Mouse (Mus musculus): ENCODE measurements around the gene Taf4. TPM values are rescaled to one million over a fixed set of nuclear protein-coding genes. Genes with fewer than 3 reads are reported as not detected.

Taf4 gene
- polyA plus RNA-seq, 1 experiment from 2014 or later: 1.6 TPM

DNA sequence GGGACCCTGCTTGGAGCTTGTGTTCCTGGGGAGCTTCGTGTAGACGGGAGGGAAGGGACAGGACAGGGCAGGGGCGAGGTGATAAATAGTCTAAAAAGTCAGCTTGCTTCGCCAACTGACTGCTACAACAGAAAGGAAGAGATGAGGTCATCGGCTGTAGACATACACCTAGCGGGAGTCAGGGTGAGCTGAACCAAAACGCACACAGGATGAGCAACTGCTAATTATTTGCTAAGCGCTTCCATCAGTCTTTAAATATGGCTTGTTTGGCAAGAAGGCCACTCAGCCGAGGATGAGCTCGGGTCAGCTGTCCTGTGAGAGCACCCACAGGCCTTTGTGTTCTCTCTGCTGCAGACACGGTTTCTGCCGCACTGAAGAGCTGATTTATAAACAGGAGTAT is 63.5 kb downstream of the Taf4 start:
- H3K9ac ChIP-seq (ENCODE audit: low read depth, low read length): no peak overlapping the region
- H3K4me3 ChIP-seq (ENCODE audit: low read depth, low read length): no peak overlapping the region
- ATAC-seq (ENCODE audit: low read depth): no peak
- H3K27me3 ChIP-seq (ENCODE audit: control insufficient read depth, insufficient read depth, low read depth, low read length): no peaks in the 10 kb centered on the region
- H3K4me1 ChIP-seq (ENCODE audit: control insufficient read depth, low read depth, low read length): no peaks in the 10 kb centered on the region
- H3K4me2 ChIP-seq (ENCODE audit: low read depth, low read length): no peak overlapping the region
- H3K9me3 ChIP-seq (replicated peaks; ENCODE audit: control insufficient read depth, low read length): no peaks in the 10 kb centered on the region
- no peak overlapping the region for H3K27ac ChIP-seq (ENCODE audit: low read length)
- WGBS (ENCODE audit: insufficient replicate concordance): 74% methylated on average over 12 of the region's 12 CpGs
- peaks cover 27% of the 10 kb centered on the region for H3K36me3 ChIP-seq (ENCODE audit: control insufficient read depth, insufficient read depth)

DNA sequence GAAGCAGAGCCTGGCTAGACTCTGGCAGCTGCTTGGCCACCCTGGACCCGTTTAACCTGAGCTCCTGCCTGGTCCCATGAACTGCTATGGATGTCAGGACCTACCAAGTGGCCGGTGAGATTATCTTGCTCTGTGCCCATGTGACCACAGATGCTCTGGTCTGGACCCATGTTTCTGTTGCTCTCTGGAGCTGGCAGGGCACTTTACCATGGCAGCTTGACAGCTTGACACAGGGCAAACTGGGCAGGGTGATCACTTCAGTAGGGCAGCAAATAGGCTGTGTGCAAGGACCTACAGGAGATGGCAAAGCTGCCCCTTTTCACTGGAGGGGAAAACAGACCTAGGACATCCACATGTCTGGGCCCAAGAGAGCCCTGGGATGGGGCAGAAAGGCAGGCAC is 79.5 kb downstream of the Taf4 start:
- H3K27me3 ChIP-seq (ENCODE audit: control insufficient read depth, insufficient read depth, low read depth, low read length): no peaks in the 10 kb centered on the region
- no peak overlapping the region for H3K9ac ChIP-seq (ENCODE audit: low read depth, low read length)
- no peak for ATAC-seq (ENCODE audit: low read depth)
- H3K9me3 ChIP-seq (replicated peaks; ENCODE audit: control insufficient read depth, low read length): no peaks in the 10 kb centered on the region
- H3K4me2 ChIP-seq (ENCODE audit: low read depth, low read length): no peak overlapping the region
- no peaks in the 10 kb centered on the region for H3K4me1 ChIP-seq (ENCODE audit: control insufficient read depth, low read depth, low read length)
- H3K27ac ChIP-seq (ENCODE audit: low read length): no peak overlapping the region
- no peak overlapping the region for H3K4me3 ChIP-seq (ENCODE audit: low read depth, low read length)
- H3K36me3 ChIP-seq (ENCODE audit: control insufficient read depth, insufficient read depth): no peaks in the 10 kb centered on the region
- 66% methylated on average over 2 of the region's 2 CpGs for WGBS (ENCODE audit: insufficient replicate concordance)

DNA sequence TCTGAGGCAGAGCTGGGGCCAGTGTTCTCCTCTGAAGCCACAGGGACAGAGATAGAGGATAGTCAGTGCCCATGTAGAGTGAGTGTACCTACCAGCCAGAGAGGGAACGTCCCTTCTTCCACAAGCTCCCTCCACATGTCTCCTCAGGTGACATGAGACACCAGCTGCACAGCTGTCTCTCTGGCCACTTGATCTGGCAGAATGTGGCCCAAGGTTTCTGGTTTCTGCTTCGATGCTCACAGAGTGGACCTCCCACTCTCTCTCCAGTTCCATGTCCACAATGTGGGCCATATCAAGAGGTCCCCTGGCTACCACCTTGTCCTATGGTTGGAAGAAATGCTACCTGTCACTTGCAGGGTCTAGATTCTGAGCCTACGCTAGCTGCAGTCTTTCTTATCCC is 85.4 kb downstream of the Taf4 start:
- Histone ChIP-seq H3K9ac (ENCODE audit: low read depth, low read length) (no peak overlapping the region), H3K4me3 (ENCODE audit: low read depth, low read length) (no peak overlapping the region), H3K27ac (ENCODE audit: low read length) (no peak overlapping the region), H3K4me1 (ENCODE audit: control insufficient read depth, low read depth, low read length) (no peaks in the 10 kb centered on the region), H3K36me3 (ENCODE audit: control insufficient read depth, insufficient read depth) (no peaks in the 10 kb centered on the region), H3K4me2 (ENCODE audit: low read depth, low read length) (no peak overlapping the region), H3K9me3 (replicated peaks; ENCODE audit: control insufficient read depth, low read length) (no peaks in the 10 kb centered on the region), H3K27me3 (ENCODE audit: control insufficient read depth, insufficient read depth, low read depth, low read length) (no peaks in the 10 kb centered on the region)
- ATAC-seq (ENCODE audit: low read depth): no peak
- WGBS (ENCODE audit: insufficient replicate concordance): 55% methylated on average over 3 of the region's 3 CpGs

DNA sequence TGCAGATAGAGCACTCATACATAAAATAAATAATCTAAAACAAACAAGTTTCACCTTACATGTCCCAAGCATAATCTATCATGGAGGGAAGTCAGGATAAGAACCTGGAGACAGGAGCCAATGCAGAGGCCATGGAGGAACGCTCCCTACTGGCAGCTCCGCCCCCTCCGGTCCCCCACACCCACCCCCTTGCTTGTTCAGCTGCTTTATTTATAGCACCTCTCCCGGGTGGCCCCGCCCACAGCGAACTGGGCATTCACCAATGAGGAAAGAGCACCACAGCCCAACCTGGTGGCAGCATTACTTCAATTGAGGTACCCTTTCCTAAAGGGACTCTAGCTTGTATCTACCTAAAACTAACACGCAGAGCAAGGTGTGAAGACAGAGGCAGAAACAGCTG is 91.9 kb downstream of the Taf4 start:
- ATAC-seq (ENCODE audit: low read depth): no peak
- no peaks in the 10 kb centered on the region for H3K9me3 ChIP-seq (replicated peaks; ENCODE audit: control insufficient read depth, low read length)
- WGBS (ENCODE audit: insufficient replicate concordance): 29% methylated on average over 7 of the region's 7 CpGs

DNA sequence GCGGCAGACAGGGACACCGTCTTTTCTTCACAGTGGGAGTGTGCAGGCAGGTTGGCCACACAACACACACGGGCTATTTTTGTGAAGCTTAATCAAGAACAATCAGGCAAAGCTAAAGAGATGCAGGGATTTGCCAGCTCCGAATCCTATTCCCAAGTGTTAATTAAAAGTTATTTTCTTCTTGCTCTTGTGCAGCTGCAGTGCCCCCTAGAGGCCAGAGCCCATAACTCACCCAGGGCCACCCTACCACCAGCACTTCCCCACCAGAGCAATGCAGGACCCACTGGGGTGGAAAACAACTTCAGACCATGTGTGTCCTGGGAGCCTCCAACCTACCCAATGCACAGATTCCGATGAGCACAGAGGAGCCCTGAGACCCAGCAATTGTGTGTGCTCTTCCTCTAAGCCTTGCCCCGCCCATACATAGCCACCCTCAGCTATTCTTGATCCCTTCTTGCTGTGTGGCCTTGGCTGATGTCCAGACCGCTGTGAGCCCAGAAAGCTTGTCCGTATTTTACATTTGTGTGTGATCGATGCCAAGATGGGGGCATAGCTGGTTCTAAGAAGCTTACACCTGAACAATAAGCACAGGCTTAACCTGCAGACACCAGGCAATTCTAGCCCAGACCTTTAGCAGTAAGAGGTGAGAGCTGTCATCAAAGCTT is 98.8 kb downstream of the Taf4 start:
- H3K4me1 ChIP-seq (ENCODE audit: control insufficient read depth, low read depth, low read length): no peaks in the 10 kb centered on the region
- no peak overlapping the region for H3K9ac ChIP-seq (ENCODE audit: low read depth, low read length)
- no peak for ATAC-seq (ENCODE audit: low read depth)
- no peak overlapping the region for H3K27ac ChIP-seq (ENCODE audit: low read length)
- no peak overlapping the region for H3K4me3 ChIP-seq (ENCODE audit: low read depth, low read length)
- no peaks in the 10 kb centered on the region for H3K36me3 ChIP-seq (ENCODE audit: control insufficient read depth, insufficient read depth)
- WGBS (ENCODE audit: insufficient replicate concordance): 56% methylated on average over 9 of the region's 9 CpGs
- no peaks in the 10 kb centered on the region for H3K27me3 ChIP-seq (ENCODE audit: control insufficient read depth, insufficient read depth, low read depth, low read length)
- no peak overlapping the region for H3K4me2 ChIP-seq (ENCODE audit: low read depth, low read length)
- no peaks in the 10 kb centered on the region for H3K9me3 ChIP-seq (replicated peaks; ENCODE audit: control insufficient read depth, low read length)

More for the DNA sequence above, 91.9 kb downstream of the Taf4 start:
- no peak overlapping the region for H3K27ac ChIP-seq (ENCODE audit: low read length)
- H3K4me1 ChIP-seq (ENCODE audit: control insufficient read depth, low read depth, low read length): no peaks in the 10 kb centered on the region
- no peaks in the 10 kb centered on the region for H3K36me3 ChIP-seq (ENCODE audit: control insufficient read depth, insufficient read depth)
- no peak overlapping the region for H3K4me3 ChIP-seq (ENCODE audit: low read depth, low read length)
- no peaks in the 10 kb centered on the region for H3K27me3 ChIP-seq (ENCODE audit: control insufficient read depth, insufficient read depth, low read depth, low read length)
- H3K9ac ChIP-seq (ENCODE audit: low read depth, low read length): no peak overlapping the region
- H3K4me2 ChIP-seq (ENCODE audit: low read depth, low read length): no peak overlapping the region

DNA sequence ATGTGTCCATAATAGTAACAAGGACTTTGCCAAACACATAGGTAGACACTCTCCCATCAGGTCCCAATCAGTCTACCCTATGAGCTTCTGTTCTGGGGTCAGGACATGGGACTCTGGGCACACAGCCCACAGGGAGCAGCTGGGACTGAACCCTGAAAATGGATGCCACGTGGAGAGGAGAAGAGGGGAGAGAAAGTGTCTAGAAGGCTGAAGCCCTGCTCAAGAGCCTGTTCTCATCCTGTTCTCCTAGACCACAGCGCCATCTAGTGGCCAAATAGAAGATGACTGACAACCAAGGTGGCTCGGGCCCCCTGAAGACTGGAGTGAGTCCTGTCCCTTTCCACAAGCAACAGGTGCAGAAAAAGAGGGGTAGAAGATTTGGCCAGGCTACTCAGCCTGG is 101.3 kb downstream of the Taf4 start:
- 0% methylated on average over 3 of the region's 3 CpGs for WGBS (ENCODE audit: insufficient replicate concordance)

DNA sequence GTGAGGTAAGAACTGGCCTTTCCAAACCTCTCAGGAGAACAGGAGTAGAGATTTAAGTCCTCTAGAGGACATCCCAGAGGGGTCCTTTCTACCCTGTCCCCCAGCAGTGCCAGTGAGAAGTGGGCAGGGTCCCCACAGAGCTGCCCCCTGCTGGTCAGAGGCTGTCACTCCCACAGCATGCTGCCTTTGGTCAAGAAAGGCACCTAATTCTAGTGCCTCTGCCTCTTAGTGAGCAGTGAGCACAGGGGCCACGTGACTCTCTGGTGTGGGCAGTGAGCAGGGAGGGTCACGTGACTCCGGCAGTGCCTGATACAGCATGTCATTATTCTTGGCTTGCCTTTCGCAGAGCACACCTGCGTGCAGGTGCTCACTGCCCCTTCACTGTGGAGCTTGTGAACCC is 103.1 kb downstream of the Taf4 start:
- Histone ChIP-seq H3K4me1 (ENCODE audit: control insufficient read depth, low read depth, low read length) (no peaks in the 10 kb centered on the region), H3K4me2 (ENCODE audit: low read depth, low read length) (no peak overlapping the region), H3K9me3 (replicated peaks; ENCODE audit: control insufficient read depth, low read length) (no peaks in the 10 kb centered on the region), H3K9ac (ENCODE audit: low read depth, low read length) (no peak overlapping the region), H3K27ac (ENCODE audit: low read length) (no peak overlapping the region), H3K36me3 (ENCODE audit: control insufficient read depth, insufficient read depth) (no peaks in the 10 kb centered on the region), H3K4me3 (ENCODE audit: low read depth, low read length) (no peak overlapping the region), H3K27me3 (ENCODE audit: control insufficient read depth, insufficient read depth, low read depth, low read length) (no peaks in the 10 kb centered on the region)
- ATAC-seq (ENCODE audit: low read depth): no peak
- WGBS (ENCODE audit: insufficient replicate concordance): 37% methylated on average over 5 of the region's 5 CpGs

More for the DNA sequence above, 101.3 kb downstream of the Taf4 start:
- Histone ChIP-seq H3K27ac (ENCODE audit: low read length) (no peak overlapping the region), H3K36me3 (ENCODE audit: control insufficient read depth, insufficient read depth) (no peaks in the 10 kb centered on the region), H3K4me1 (ENCODE audit: control insufficient read depth, low read depth, low read length) (no peaks in the 10 kb centered on the region), H3K9ac (ENCODE audit: low read depth, low read length) (no peak overlapping the region), H3K9me3 (replicated peaks; ENCODE audit: control insufficient read depth, low read length) (no peaks in the 10 kb centered on the region), H3K4me2 (ENCODE audit: low read depth, low read length) (no peak overlapping the region), H3K27me3 (ENCODE audit: control insufficient read depth, insufficient read depth, low read depth, low read length) (no peaks in the 10 kb centered on the region), H3K4me3 (ENCODE audit: low read depth, low read length) (no peak overlapping the region)
- ATAC-seq (ENCODE audit: low read depth): no peak

DNA sequence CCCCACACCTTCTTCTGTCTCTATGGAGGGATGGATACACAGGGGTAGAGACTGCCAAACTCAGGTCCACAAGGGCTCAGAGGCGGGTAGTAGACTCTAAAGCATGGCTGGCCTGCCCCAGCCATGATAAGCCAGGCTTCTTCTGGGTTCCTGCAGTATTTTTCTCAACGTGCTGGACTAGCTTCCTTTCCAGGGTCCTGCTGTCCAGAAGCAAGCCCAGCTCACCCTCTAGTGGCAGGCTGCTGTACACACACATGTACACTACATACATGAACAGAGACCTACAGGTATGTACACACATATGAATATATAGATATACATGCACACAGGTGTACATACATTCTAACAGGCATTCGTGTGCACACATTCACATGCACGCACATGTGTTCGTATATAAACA is 103.7 kb downstream of the Taf4 start:
- Histone ChIP-seq H3K27me3 (ENCODE audit: control insufficient read depth, insufficient read depth, low read depth, low read length) (no peaks in the 10 kb centered on the region), H3K4me2 (ENCODE audit: low read depth, low read length) (no peak overlapping the region), H3K27ac (ENCODE audit: low read length) (no peak overlapping the region), H3K36me3 (ENCODE audit: control insufficient read depth, insufficient read depth) (no peaks in the 10 kb centered on the region), H3K4me3 (ENCODE audit: low read depth, low read length) (no peak overlapping the region), H3K9ac (ENCODE audit: low read depth, low read length) (no peak overlapping the region), H3K4me1 (ENCODE audit: control insufficient read depth, low read depth, low read length) (no peaks in the 10 kb centered on the region), H3K9me3 (replicated peaks; ENCODE audit: control insufficient read depth, low read length) (no peaks in the 10 kb centered on the region)
- 58% methylated on average over 5 of the region's 5 CpGs for WGBS (ENCODE audit: insufficient replicate concordance)
- ATAC-seq (ENCODE audit: low read depth): no peak

DNA sequence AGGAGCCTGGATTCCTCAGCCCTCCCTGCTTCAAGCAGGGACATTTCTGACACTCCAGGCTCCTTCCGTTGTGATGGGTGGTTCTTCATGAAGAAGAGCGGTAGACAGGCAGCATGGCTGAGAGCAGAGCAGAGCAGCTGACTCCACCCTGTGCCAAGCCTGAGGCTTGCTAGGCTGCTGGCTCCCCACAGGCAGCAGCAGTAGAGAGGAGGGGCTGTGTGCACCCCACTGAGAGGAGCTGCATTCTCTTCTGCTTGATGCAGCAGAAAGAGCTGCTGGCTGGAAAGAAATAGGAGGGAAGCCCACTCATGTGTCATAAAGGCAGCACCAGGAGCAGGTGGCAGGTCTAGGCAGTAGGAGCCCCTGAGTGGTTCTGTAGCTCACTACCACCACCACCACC is 106.6 kb downstream of the Taf4 start:
- ATAC-seq (ENCODE audit: low read depth): no peak
- Histone ChIP-seq H3K9me3 (replicated peaks; ENCODE audit: control insufficient read depth, low read length) (no peaks in the 10 kb centered on the region), H3K9ac (ENCODE audit: low read depth, low read length) (no peak overlapping the region), H3K4me2 (ENCODE audit: low read depth, low read length) (no peak overlapping the region), H3K36me3 (ENCODE audit: control insufficient read depth, insufficient read depth) (no peaks in the 10 kb centered on the region), H3K27me3 (ENCODE audit: control insufficient read depth, insufficient read depth, low read depth, low read length) (no peaks in the 10 kb centered on the region), H3K4me1 (ENCODE audit: control insufficient read depth, low read depth, low read length) (no peaks in the 10 kb centered on the region), H3K4me3 (ENCODE audit: low read depth, low read length) (no peak overlapping the region), H3K27ac (ENCODE audit: low read length) (no peak overlapping the region)
- WGBS (ENCODE audit: insufficient replicate concordance): 29% methylated on average over 2 of the region's 2 CpGs

All from liver, embryonic 16.5 days (tissue).